Mouse (Mus musculus) small intestine, adult 2 months (tissue): ENCODE measurements around the gene C2cd3. TPM values are rescaled to one million over a fixed set of nuclear protein-coding genes. Genes with fewer than 3 reads are reported as not detected.

Experiments used
- H3K27ac ChIP-seq: fragments of 200-500 bp; 2 replicates; pipeline ENCODE4 v1.5.1; 2012; ENCODE audit warnings: low read depth, low read length, control low read depth, inconsistent platforms; ENCODE audit not compliant: insufficient read depth
- H3K27me3 ChIP-seq: fragments of 200-500 bp; 2 replicates; pipeline ENCODE4 v1.6.1; 2012; ENCODE audit warnings: mild to moderate bottlenecking, moderate library complexity, low read length, inconsistent platforms; ENCODE audit not compliant: control insufficient read depth, insufficient read depth
- H3K36me3 ChIP-seq: fragments of 200-500 bp; 2 replicates; pipeline ENCODE4 v1.6.1; 2012; ENCODE audit warnings: mild to moderate bottlenecking, low read length, control low read depth, inconsistent platforms; ENCODE audit not compliant: control insufficient read depth, insufficient read depth
- H3K4me1 ChIP-seq: fragments of 200-500 bp; 2 replicates; pipeline ENCODE4 v1.6.1; 2012; ENCODE audit warnings: low read length, inconsistent platforms, mixed read lengths; ENCODE audit not compliant: control insufficient read depth, insufficient read depth, insufficient read length
- H3K4me3 ChIP-seq: fragments of 200-500 bp; 2 replicates; pipeline ENCODE4 v1.5.1; 2012; ENCODE audit warnings: low read depth, mild to moderate bottlenecking, control low read depth, inconsistent platforms, low read length, moderate library complexity
- CTCF ChIP-seq: fragments of 200-500 bp; IDR thresholded peaks from 2 replicates; pipeline ENCODE4 v1.5.1; 2012; ENCODE audit warnings: low read depth, mild to moderate bottlenecking, control low read depth, inconsistent platforms, low read length, moderate library complexity, mixed read lengths; ENCODE audit not compliant: insufficient replicate concordance, insufficient read length; ENCODE audit errors: extremely low read depth
- POLR2A ChIP-seq: fragments of 200-500 bp; IDR thresholded peaks from 2 replicates; pipeline ENCODE4 v1.6.1; 2012; ENCODE audit warnings: low read depth, mild to moderate bottlenecking, control low read depth, inconsistent platforms, low read length, moderate library complexity
- WGBS: fragments of 180-500 bp; shearing (Covaris S2); methylation state at CpG from one replicate; pipeline ENCODE4 v1.1.7; 2018; 5-methylcytosine and 5-hydroxymethylcytosine counted together
- polyA plus RNA-seq: library from polyadenylated mRNA; depleted of rRNA; stranded (reverse); fragments of >200 nt; gene quantifications from 2 replicates; pipeline ENCODE4 v1.2.3, GENCODE M21; 2012

The C2cd3 gene
- polyA plus RNA-seq, 1 experiment, result 10.1 TPM

- 4% methylated on average over 36 of the region's 36 CpGs for WGBS
- Histone ChIP-seq H3K27ac (peak overlapping the region; percentile 81), H3K27me3 (no peaks in the 10 kb centered on the region), H3K36me3 (peaks cover 23% of the 10 kb centered on the region), H3K4me1 (peaks cover 16% of the 10 kb centered on the region), H3K4me3 (peak overlapping the region; percentile 72)
- TF ChIP-seq POLR2A, result no peak
- TF ChIP-seq CTCF, result peak; percentile 21; the same call in 1 of the 2 replicates
Measured at GRCm38 (mm10) chr7:100492391-100493116, 120.5 kb downstream of the C2cd3 start.

DNA sequence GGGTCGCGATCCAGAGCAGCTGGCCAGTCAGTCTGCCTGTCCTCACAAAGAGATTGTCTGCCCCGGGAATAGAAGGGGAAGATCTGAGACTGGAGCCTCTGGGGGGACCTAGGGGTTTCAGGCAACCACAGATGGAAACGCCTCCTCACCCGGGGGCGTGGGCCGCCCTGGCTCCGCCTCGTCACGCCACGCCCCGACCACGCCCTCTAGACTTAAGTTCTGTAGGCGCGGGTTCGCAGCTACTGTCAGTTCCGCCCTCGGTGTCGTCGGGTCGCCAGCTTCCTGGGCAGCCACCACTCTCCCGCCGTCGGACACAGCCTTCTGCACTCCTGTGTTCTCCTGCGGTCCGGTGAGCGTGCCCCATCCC lies 121.1 kb downstream of the C2cd3 start, which contains the start of gene Ucp2:
Gene Ucp2 (plus strand): TSS at position 221 of the 367 bp plus-strand sequence.
- no peak for TF ChIP-seq CTCF
- peak; percentile 99 for TF ChIP-seq POLR2A

GRCm38 (mm10) chr7:100493484-100494414 lies 121.7 kb downstream of the C2cd3 start:
- H3K27ac ChIP-seq, result peak overlapping the region; percentile 92
- peaks cover 35% of the 10 kb centered on the region for H3K36me3 ChIP-seq
- H3K4me3 ChIP-seq, result peak overlapping the region; percentile 72
- TF ChIP-seq POLR2A, result no peak
- TF ChIP-seq CTCF, result no peak
- no peaks in the 10 kb centered on the region for H3K27me3 ChIP-seq
- H3K4me1 ChIP-seq, result peaks cover 16% of the 10 kb centered on the region
- WGBS, result 6% methylated on average over 19 of the region's 19 CpGs

More for the DNA sequence above, 121.1 kb downstream of the C2cd3 start, which contains the start of gene Ucp2:
- under 1% methylated on average over 27 of the region's 27 CpGs for WGBS
- peaks cover 16% of the 10 kb centered on the region for H3K4me1 ChIP-seq
- H3K27ac ChIP-seq, result peak within 1 kb of the TSS; percentile 92
- peak within 1 kb of the TSS; percentile 72 for H3K4me3 ChIP-seq
- H3K27me3 ChIP-seq, result no peaks in the 10 kb centered on the region
- H3K36me3 ChIP-seq, result peaks cover 28% of the 10 kb centered on the region

GRCm38 (mm10) chr7:100494415-100494831 lies 122.4 kb downstream of the C2cd3 start:
- peak overlapping the region; percentile 92 for H3K27ac ChIP-seq
- no peak for TF ChIP-seq CTCF
- TF ChIP-seq POLR2A, result no peak

DNA sequence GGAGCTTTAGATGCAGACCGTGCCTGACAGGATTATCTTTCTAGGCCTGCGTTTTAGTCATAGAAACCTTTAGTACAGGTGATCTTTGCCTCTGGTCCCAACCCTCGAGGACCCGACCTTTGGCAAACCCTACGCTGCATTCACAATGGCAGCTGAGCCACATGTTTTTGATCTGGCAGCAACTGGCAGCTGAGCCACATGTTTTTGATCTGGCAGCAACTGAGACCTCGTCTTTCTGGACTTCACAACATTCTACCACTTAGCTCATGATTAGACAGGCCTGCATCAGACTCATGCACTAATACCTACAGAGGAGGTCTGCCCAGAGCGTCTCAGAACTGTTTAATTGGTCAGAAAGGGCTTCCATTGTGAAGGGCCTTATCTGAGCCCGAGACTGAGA lies 123.0 kb downstream of the C2cd3 start:
- Histone ChIP-seq H3K4me1 (peaks cover 16% of the 10 kb centered on the region), H3K36me3 (peaks cover 48% of the 10 kb centered on the region), H3K27me3 (no peaks in the 10 kb centered on the region), H3K27ac (peak overlapping the region; percentile 92), H3K4me3 (peak overlapping the region; percentile 72)
- whole genome bisulfite sequencing, result 10% methylated on average over 8 of the region's 8 CpGs
- TF ChIP-seq CTCF (no peak), POLR2A (no peak; the same call in 1 of the 2 replicates)

More at GRCm38 (mm10) chr7:100494415-100494831, 122.4 kb downstream of the C2cd3 start:
- H3K27me3 ChIP-seq, result no peaks in the 10 kb centered on the region
- H3K4me1 ChIP-seq, result peaks cover 16% of the 10 kb centered on the region
- 13% methylated on average over 7 of the region's 7 CpGs for WGBS
- H3K36me3 ChIP-seq, result peaks cover 41% of the 10 kb centered on the region
- peak overlapping the region; percentile 72 for H3K4me3 ChIP-seq

DNA sequence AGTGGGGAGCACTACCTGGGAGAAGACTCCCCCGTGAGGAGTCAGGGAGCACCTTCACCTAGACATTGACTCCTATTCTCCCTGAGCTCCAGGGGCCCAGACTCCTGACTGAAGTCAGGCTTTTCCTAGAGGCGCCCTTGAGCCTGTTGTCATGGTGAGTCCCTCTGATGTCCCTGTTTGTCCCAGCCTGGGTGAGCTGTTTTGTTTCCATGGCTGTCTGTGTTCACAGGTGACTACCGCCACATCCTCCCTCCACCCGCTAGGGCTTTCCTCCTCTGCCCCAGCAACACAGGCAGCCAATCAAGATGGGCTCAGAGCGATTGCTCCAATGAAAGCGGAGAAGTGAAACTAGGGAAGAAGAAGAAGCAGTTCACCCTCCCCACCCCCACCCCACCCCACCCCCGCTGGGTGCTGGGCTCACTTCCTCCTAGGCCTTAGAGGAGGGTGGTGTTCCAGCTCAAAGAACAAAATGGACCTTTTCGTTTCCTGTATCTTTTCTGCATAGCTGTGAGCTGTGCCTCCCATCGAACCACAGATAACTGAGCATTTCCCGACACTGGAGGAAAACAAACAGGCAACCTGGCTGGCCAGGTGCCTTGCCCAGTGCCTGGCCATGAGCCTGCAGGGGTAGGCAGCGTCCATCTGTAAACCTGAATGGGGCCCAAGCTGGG lies 123.7 kb downstream of the C2cd3 start:
- H3K27me3 ChIP-seq, result no peaks in the 10 kb centered on the region
- WGBS, result 12% methylated on average over 11 of the region's 11 CpGs
- TF ChIP-seq CTCF (no peak), POLR2A (peak; percentile 69; the same call in 1 of the 2 replicates)

DNA sequence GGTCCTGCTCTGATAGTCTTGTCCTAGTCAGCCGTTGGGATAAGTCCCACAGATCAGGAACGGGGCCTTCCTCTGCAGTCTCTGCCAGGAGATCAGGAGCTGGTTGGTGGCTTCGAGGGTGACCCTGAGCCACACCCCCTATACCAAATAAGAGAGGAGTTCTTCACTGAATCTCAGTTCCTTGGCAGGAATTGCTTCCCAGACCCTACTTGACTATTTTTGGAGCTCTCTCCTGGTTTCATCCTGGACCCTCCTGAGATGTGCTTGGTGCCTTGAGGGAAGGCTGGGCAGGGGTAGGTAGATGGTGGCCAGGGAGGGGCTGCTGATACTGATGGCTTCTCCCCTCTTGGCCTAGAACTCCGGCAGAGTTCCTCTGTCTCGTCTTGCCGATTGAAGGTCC lies 124.3 kb downstream of the C2cd3 start:
- Histone ChIP-seq H3K27ac (peak overlapping the region; percentile 88), H3K36me3 (peaks cover 52% of the 10 kb centered on the region), H3K4me3 (peak overlapping the region; percentile 61), H3K27me3 (no peaks in the 10 kb centered on the region), H3K4me1 (peaks cover 19% of the 10 kb centered on the region)
- WGBS, result 51% methylated on average over 6 of the region's 6 CpGs
- no peak for TF ChIP-seq CTCF
- TF ChIP-seq POLR2A, result no peak; the same call in 1 of the 2 replicates

More for the DNA sequence above, 123.7 kb downstream of the C2cd3 start:
- Histone ChIP-seq H3K4me1 (peaks cover 16% of the 10 kb centered on the region), H3K4me3 (peak overlapping the region; percentile 72), H3K36me3 (peaks cover 52% of the 10 kb centered on the region), H3K27ac (peak overlapping the region; percentile 92)
